Mouse (Mus musculus) thymus, postnatal 4 days (tissue): ENCODE results near the gene Tbc1d9b.
"Not testable (repeated sequence)": the region's sequence is repeated elsewhere in the genome, so short reads cannot be mapped to it uniquely, and the experiment has no call there.

Source experiments
- DNase-seq: peaks from one replicate; pipeline ENCODE4 v3.0.0; 2021

The Tbc1d9b gene

GRCm38 (mm10) chr11:50139571-50139970, 8.4 kb downstream of the Tbc1d9b start:
- no peak for DNase-seq

GRCm38 (mm10) chr11:50145529-50145928, 14.3 kb downstream of the Tbc1d9b start:
- DNase-seq = no peak

- DNase-seq = no peak
Observed at GRCm38 (mm10) chr11:50146121-50146520, 14.9 kb downstream of the Tbc1d9b start.

GRCm38 (mm10) chr11:50147267-50147957, 16.2 kb downstream of the Tbc1d9b start:
- no peak for DNase-seq

- DNase-seq = no peak
Observed at GRCm38 (mm10) chr11:50147958-50148476, 16.8 kb downstream of the Tbc1d9b start.

- DNase-seq = no peak
Observed at GRCm38 (mm10) chr11:50149200-50149599, 18.0 kb downstream of the Tbc1d9b start.

GRCm38 (mm10) chr11:50149603-50150150, 18.5 kb downstream of the Tbc1d9b start:
- no peak for DNase-seq

GRCm38 (mm10) chr11:50151374-50151773, 20.2 kb downstream of the Tbc1d9b start:
- DNase-seq = no peak

- no peak for DNase-seq
Observed at GRCm38 (mm10) chr11:50154166-50154565, 23.0 kb downstream of the Tbc1d9b start.

- no peak for DNase-seq
Observed at GRCm38 (mm10) chr11:50154777-50155520, 23.8 kb downstream of the Tbc1d9b start.

- no peak for DNase-seq
Observed at GRCm38 (mm10) chr11:50155785-50156184, 24.6 kb downstream of the Tbc1d9b start.

GRCm38 (mm10) chr11:50156725-50157258, 25.6 kb downstream of the Tbc1d9b start:
- DNase-seq = no peak

- no peak for DNase-seq
Observed at GRCm38 (mm10) chr11:50158346-50158745, 27.1 kb downstream of the Tbc1d9b start.

- DNase-seq = no peak
Observed at GRCm38 (mm10) chr11:50159347-50159746, 28.2 kb downstream of the Tbc1d9b start.

- peak; percentile 80 for DNase-seq
Observed at GRCm38 (mm10) chr11:50161578-50162304, 30.5 kb downstream of the Tbc1d9b start.

- DNase-seq = no peak
Observed at GRCm38 (mm10) chr11:50162338-50163050, 31.3 kb downstream of the Tbc1d9b start.

- DNase-seq = no peak
Observed at GRCm38 (mm10) chr11:50168352-50168751, 37.2 kb downstream of the Tbc1d9b start.

GRCm38 (mm10) chr11:50174111-50174729, 43.0 kb downstream of the Tbc1d9b start, which contains the start of gene Mrnip:
TSS of gene Mrnip (plus strand) at chr11:50174444.
- not testable (repeated sequence) for DNase-seq

- peak; percentile 98 for DNase-seq
Observed at GRCm38 (mm10) chr11:50174730-50175187, 43.6 kb downstream of the Tbc1d9b start.

GRCm38 (mm10) chr11:50176351-50176750, 45.2 kb downstream of the Tbc1d9b start:
- no peak for DNase-seq

- DNase-seq = no peak
Observed at GRCm38 (mm10) chr11:50177111-50177510, 45.9 kb downstream of the Tbc1d9b start.
